Mouse (Mus musculus): ENCODE results near the gene Sbpl.

The Sbpl gene

DNA sequence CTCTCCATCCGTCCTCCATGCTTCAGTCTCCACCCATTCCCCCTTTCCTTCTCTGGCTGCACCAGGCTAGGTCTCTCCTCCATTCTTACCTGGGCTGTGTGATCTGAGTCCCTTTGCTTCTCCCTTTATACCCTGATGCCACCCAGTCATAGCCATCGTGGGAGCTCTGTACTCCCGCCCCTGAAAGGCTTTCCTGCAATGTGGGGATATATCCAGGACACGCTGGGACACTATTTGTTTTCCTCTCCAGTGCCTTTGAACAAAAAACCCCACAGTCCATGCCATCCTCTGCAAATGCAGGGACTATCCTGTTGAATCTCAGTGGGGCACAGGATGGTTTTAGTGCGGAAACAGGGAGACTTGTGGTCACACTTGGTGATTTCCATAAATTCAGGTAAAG, at the start of gene Sbpl:
Gene Sbpl (minus strand): TSS at position 101 of the 400 bp plus-strand sequence.
- no peak for DNase-seq (ENCODE audit: low read depth)

GRCm38 (mm10) chr17:24004071-24004665, 49.1 kb upstream of the Sbpl start:
- DNase-seq (ENCODE audit: low read depth) = no peak

GRCm38 (mm10) chr17:24000404-24000803, 45.3 kb upstream of the Sbpl start:
- no peak for DNase-seq (ENCODE audit: low read depth)

GRCm38 (mm10) chr17:23998383-23998782, 43.3 kb upstream of the Sbpl start:
- DNase-seq (ENCODE audit: low read depth) = peak; percentile 22

DNA sequence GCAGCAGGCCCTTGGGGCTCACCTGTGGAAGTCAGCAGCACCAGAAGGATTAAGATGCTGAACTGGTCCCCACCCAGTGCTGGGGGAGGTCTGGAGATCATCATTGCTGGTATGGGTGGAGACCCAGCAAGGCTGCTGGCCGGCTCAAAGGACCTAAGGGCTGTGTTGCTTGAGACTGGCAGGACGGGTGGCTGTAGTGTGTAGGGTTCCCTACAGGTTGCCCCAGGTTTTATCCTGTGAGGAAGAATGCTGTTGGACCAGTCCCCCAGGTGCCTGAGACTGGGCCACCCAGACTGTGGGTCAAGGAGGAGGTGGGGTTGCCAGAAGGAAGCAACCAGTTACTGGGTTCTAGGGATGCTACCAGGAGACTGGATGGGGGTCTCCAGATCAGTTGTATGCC, 42.8 kb upstream of the Sbpl start, which contains the start of gene Prss22:
Gene Prss22 (minus strand): TSS at position 200 of the 400 bp plus-strand sequence.
- no peak for DNase-seq (ENCODE audit: low read depth)

- DNase-seq (ENCODE audit: low read depth) = no peak
Measured at GRCm38 (mm10) chr17:23995421-23995820, 40.3 kb upstream of the Sbpl start.

- no peak for DNase-seq (ENCODE audit: low read depth)
Measured at GRCm38 (mm10) chr17:23994667-23995066, 39.6 kb upstream of the Sbpl start.

DNA sequence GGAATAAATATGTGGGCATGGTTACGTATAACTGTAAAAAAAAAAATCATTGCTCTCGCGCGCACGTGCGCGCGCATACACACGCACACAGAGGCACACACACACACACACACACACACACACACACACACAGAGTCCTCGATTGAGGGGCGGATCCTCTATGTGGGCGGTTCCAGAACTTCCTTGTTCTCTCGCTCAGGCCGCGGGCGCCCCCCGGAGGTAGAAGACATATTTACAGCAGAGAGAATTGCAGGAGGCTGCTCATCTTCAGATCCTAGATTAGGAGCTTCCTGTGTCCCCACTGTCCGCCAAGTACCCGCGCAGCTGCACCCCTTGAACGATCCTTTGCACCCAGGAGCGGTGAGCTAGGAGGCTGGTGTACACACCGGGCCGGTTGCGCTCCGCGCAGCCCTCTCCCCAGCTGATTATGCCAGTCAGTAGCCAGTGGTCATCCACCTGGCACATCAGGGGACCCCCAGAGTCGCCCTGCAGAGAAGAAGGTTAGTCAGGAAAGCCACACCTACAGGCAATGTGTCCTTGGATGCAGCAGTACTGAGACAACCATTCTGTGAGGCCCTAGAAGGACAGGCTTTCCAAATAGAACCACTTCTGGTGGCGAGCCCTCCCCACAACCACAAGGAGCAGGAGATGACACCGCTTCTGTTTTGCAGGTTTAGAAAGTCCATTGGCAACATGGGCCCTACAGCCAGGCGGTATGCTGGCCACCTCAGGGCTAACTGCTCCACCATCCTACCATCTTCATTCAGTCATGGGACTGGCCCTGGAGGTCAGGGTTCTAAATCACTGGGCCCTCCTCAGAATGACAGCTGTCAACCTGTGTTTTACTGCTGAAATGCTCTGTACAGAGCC, 38.7 kb upstream of the Sbpl start:
- peak; percentile 93 for DNase-seq (ENCODE audit: low read depth)

GRCm38 (mm10) chr17:23992789-23993553, 37.9 kb upstream of the Sbpl start:
- no peak for DNase-seq (ENCODE audit: low read depth)

GRCm38 (mm10) chr17:23989802-23990201, 34.7 kb upstream of the Sbpl start:
- no peak for DNase-seq (ENCODE audit: low read depth)

DNA sequence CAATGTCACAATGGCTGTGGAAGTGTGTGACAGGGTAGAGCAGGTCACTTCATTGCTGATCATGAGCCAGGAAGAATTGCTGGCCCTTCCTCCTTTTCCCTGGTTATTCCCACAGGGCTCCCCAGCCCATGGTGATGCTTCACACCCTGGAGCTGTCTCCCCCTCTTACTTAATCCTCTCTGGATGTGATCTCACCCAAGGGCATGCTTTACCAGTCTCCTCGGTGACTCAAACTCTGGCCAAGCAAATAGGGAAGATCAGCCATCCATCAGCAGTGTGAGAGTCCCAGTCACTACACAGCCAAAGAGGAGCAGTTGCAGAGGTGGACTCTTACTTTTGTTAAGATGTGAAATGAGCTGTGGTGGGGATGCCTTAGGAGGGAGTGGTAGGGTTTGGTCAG, 29.9 kb upstream of the Sbpl start:
- DNase-seq (ENCODE audit: low read depth) = no peak

DNA sequence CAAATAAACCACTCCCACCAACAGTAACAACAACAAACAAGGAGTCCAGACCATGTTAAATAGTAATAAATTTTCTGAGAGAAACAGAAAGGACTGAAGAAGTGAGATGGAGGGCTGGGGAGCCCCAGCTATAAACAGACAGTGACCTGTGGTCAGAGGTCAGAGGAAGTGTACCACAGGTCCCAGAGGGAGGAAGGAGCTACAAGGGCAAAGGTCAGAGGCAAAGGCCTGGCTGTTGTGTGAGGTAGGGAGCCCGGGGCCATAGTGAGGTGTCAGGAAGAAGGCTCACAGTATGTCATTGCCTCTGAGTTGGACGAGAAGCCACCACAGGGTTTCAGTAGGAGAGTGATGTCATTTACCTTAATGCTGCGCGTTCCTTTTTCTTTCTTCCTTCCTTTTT, 27.8 kb upstream of the Sbpl start:
- no peak for DNase-seq (ENCODE audit: low read depth)

GRCm38 (mm10) chr17:23980297-23980909, 25.3 kb upstream of the Sbpl start, which contains the start of gene Prss30:
Gene Prss30 (minus strand): TSS chr17:23980566.
- no peak for DNase-seq (ENCODE audit: low read depth)

GRCm38 (mm10) chr17:23979471-23979870, 24.4 kb upstream of the Sbpl start:
- no peak for DNase-seq (ENCODE audit: low read depth)

- DNase-seq (ENCODE audit: low read depth) = no peak
Measured at GRCm38 (mm10) chr17:23976665-23977064, 21.6 kb upstream of the Sbpl start.

DNA sequence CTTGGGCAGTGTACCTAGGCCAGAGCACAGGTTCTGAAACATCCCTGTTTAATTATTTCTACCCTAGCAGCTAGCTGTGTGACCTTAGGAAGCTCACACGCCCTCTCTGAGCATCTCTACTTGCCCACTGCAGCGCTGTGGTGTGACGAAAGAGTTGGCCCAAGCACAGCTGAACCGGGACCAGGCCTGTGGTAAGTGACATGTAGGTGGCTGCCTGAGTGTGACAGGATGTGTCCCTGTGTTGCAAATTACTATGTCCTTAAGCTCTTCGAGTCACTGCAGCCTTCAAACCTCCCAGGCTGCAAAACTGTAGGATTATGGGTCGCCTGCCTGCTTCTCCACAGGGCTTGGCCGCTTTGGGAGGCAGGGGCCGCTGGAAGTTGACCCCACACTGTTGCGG, 16.2 kb upstream of the Sbpl start:
- no peak for DNase-seq (ENCODE audit: low read depth)

DNA sequence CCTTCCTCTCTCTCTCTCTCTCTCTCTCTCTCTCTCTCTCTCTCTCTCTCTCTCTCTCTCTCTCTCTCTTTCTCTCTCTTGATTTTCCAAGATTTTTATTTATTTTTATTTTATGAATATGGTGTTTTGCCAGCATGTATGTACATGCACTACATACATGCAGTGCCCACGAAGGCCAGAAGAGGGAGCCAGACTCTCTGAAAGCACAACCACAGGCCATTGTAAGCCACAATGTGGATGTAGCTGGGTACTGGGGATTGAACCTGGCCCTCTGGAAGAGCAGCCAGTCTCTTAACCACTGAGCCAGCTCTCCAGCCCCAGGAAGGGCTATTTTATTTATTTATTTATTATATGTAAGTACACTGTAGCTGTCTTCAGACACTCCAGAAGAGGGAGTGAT, 14.2 kb upstream of the Sbpl start:
- DNase-seq (ENCODE audit: low read depth) = peak; percentile 60

- no peak for DNase-seq (ENCODE audit: low read depth)
Measured at GRCm38 (mm10) chr17:23968780-23969179, 13.7 kb upstream of the Sbpl start.

- no peak for DNase-seq (ENCODE audit: low read depth)
Measured at GRCm38 (mm10) chr17:23966658-23967401, 11.8 kb upstream of the Sbpl start.

DNA sequence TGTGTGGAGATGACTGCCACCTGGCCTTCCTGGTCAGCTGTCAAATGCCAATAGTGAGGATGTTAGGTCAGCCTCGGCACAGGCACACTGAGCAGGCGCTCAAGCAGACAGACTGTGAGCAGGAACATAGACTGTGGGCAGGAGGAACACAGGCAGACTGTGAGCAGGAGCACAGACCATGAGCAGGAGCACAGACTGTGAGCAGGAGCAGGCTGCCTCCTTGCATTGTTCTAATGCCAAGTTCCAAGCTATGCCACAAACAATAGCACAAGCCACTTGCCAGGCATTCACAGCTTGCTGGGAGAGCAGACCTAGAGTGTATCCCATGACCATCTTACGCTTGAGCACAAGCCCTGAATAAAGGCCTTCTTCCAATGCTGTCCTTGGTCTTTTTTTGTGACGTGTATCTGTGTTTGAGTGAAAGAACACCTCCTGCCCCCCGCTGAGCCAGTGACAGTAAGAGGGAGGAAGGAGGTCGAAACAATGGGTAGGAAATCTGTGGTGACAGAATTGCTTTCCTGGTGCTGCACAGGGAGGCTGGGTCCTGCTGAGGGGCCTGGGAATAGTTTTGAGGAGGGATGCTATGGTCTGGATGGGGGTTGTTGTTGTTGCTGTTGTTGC, 10.8 kb upstream of the Sbpl start:
- no peak for DNase-seq (ENCODE audit: low read depth)

DNA sequence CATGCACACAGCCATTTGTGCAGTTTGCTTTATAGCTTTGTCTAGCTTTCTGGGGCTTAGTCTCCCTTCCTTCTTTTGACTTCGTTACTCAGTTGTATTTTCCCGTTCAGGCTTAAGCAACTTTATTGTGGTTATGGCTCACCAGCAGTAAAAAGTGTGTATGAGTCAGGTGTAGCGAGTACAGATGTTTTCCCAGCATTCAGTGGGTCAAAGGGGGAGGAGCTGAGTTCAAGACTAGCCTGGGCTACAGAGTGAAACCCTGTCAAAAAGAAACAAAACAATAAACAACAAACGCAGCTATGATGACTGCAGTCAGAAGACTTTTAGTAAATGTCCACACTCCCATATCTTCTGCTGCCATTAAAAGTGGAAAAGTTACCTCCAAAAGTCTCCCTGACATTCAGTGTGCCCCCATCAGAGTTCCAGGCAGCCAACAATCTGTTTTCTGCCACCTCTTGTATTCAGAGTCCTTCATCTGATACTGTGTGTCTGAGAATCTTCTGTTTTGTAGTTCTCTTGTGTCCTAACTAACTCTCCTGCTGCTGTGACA, 6.6 kb upstream of the Sbpl start:
- no peak for DNase-seq (ENCODE audit: low read depth)
